Mouse (Mus musculus) cerebellum, adult 2 months (tissue): ENCODE measurements around the gene Mt3.

Experiments
- CTCF ChIP-seq: fragments of 200-500 bp; IDR thresholded peaks from 2 replicates; pipeline ENCODE4 v1.5.1; 2011; ENCODE audit warnings: low read depth, mild to moderate bottlenecking, control low read depth, low read length, moderate library complexity, borderline replicate concordance; ENCODE audit not compliant: insufficient read depth
- POLR2A ChIP-seq: fragments of 200-500 bp; IDR thresholded peaks from 2 replicates; pipeline ENCODE4 v1.6.1; 2011; ENCODE audit warnings: low read length, control low read depth, borderline replicate concordance; ENCODE audit not compliant: insufficient read depth

GRCm38 (mm10) chr8:94172809-94173732 is 20.7 kb downstream of the Mt3 start:
- TF ChIP-seq CTCF = no peak
- TF ChIP-seq POLR2A = 0 out of 2 replicates have a peak, but pooled peaks have one; percentile 8
